Comparison of ENCODE assay signal across 8 mouse cellular contexts in genomic region chr2:80969354-80969753, GRCm38 (mm10).
DNase-seq lines count a peak whose midpoint lies in the region; ATAC-seq and TF ChIP-seq lines count a peak whose summit lies in the region.

No protein-coding gene starts in this region.

- H3K9me3 ChIP-seq in forebrain, postnatal 0 days (ENCODE audit: low read length): no peaks in the 10 kb centered on the region
- no peaks in the 10 kb centered on the region for H3K9me3 ChIP-seq in forebrain, embryonic 11.5 days (ENCODE audit: control insufficient read depth, low read length)

- no peak overlapping the region for H3K4me2 ChIP-seq in forebrain, postnatal 0 days (ENCODE audit: low read depth)
- H3K4me2 ChIP-seq in forebrain, embryonic 11.5 days (ENCODE audit: low read depth, low read length, severe bottlenecking): no peak overlapping the region

- H3K27ac ChIP-seq in forebrain, postnatal 0 days (ENCODE audit: low read depth, low read length): no peak overlapping the region
- no peak overlapping the region for H3K27ac ChIP-seq in forebrain, embryonic 11.5 days (ENCODE audit: low read depth, low read length)
- H3K27ac ChIP-seq in layer of hippocampus, adult 2 months: no peak overlapping the region

- WGBS in forebrain, postnatal 0 days: 48% methylated on average over 5 of the region's 5 CpGs
- WGBS in forebrain, embryonic 11.5 days: 71% methylated on average over 5 of the region's 5 CpGs

- H3K9ac ChIP-seq in forebrain, postnatal 0 days: no peak overlapping the region
- no peak overlapping the region for H3K9ac ChIP-seq in forebrain, embryonic 11.5 days (ENCODE audit: low read length)

- no peak overlapping the region for H3K4me3 ChIP-seq in forebrain, postnatal 0 days (ENCODE audit: low read depth, low read length)
- H3K4me3 ChIP-seq in forebrain, embryonic 11.5 days (ENCODE audit: low read depth, low read length): no peak overlapping the region
- H3K4me3 ChIP-seq in layer of hippocampus, adult 2 months: no peak overlapping the region

- DNase-seq in forebrain, postnatal 0 days: peak; percentile 26
- no peak for DNase-seq in forebrain, embryonic 11.5 days (ENCODE audit: low spot score)
- peak; percentile 5 for DNase-seq in urinary bladder, postnatal 14 days (ENCODE audit: low spot score)
- DNase-seq in urinary bladder, adult 18-20 months (ENCODE audit: low spot score in 2 of 2): no peak
- peak; percentile 11 to 42 for DNase-seq in layer of hippocampus, adult 2 months (ENCODE audit: low spot score in 2 of 2)
- peak; percentile 47 to 55 for DNase-seq in right cerebral cortex, adult 2 months (ENCODE audit: low spot score in 2 of 2)

- TF ChIP-seq CTCF in forebrain, postnatal 0 days (IDR thresholded peaks at IDR 0.05; ENCODE audit: low read depth): no peak
- TF ChIP-seq CTCF in layer of hippocampus, adult 2 months (conservative IDR thresholded peaks at IDR 0.05): no peak

- no peaks in the 10 kb centered on the region for H3K27me3 ChIP-seq in forebrain, postnatal 0 days (ENCODE audit: insufficient read depth, low read length)
- no peaks in the 10 kb centered on the region for H3K27me3 ChIP-seq in forebrain, embryonic 11.5 days (ENCODE audit: control insufficient read depth, insufficient read depth, low read length)

- ATAC-seq in forebrain, postnatal 0 days: no peak
- no peak for ATAC-seq in forebrain, embryonic 11.5 days (replicated peaks; ENCODE audit: low FRiP score)
- ATAC-seq in megakaryocyte progenitor cell, adult 5-6 weeks (replicated peaks; ENCODE audit: poor library complexity): no peak
- no peak for ATAC-seq in monocyte, adult 5-6 weeks (replicated peaks; ENCODE audit: insufficient number of reproducible peaks, low FRiP score, low TSS enrichment, poor library complexity, severe bottlenecking)

- H3K36me3 ChIP-seq in forebrain, postnatal 0 days (ENCODE audit: insufficient read depth): no peaks in the 10 kb centered on the region
- H3K36me3 ChIP-seq in forebrain, embryonic 11.5 days (ENCODE audit: control insufficient read depth, insufficient read depth, low read length): no peaks in the 10 kb centered on the region

- no peaks in the 10 kb centered on the region for H3K4me1 ChIP-seq in forebrain, postnatal 0 days (ENCODE audit: insufficient read depth)
- H3K4me1 ChIP-seq in forebrain, embryonic 11.5 days (replicated peaks; ENCODE audit: control insufficient read depth, insufficient read depth, low read length): no peaks in the 10 kb centered on the region

Comparison
In these comparisons a context has a peak if more than half of its experiments do, and no peak if none do; other contexts are left out.
1. DNase-seq: peak in forebrain, postnatal 0 days (single experiment), urinary bladder, postnatal 14 days (single experiment), layer of hippocampus, adult 2 months (2 of 2) and right cerebral cortex, adult 2 months (2 of 2); none in forebrain, embryonic 11.5 days (single experiment) and urinary bladder, adult 18-20 months (0 of 2).